Mouse (Mus musculus): Measurements from ENCODE around the gene Asic2. TPM values are rescaled to one million over a fixed set of nuclear protein-coding genes. Genes with fewer than 3 reads are reported as not detected.

Gene Asic2
- polyA plus RNA-seq, 1 experiment = 0.75 TPM

GRCm38 (mm10) chr11:81954398-81954797 is 13.9 kb downstream of the Asic2 start:
- Histone ChIP-seq H3K27me3 (replicated peaks; ENCODE audit: control insufficient read depth, insufficient read depth, low read length) (no peaks in the 10 kb centered on the region), H3K36me3 (ENCODE audit: control insufficient read depth, insufficient read depth, low read length) (no peaks in the 10 kb centered on the region), H3K27ac (ENCODE audit: insufficient read depth, low read depth, low read length) (no peak overlapping the region), H3K4me3 (ENCODE audit: insufficient read depth, low read depth, low read length) (no peak overlapping the region), H3K4me1 (ENCODE audit: control insufficient read depth, insufficient read depth, low read length) (no peaks in the 10 kb centered on the region)
- TF ChIP-seq CTCF (conservative IDR thresholded peaks at IDR 0.05; ENCODE audit: insufficient read depth, insufficient read length, low read depth, low read length) (no peak), POLR2A (IDR thresholded peaks at IDR 0.05; ENCODE audit: low read depth, low read length) (no peak)
- no peak for DNase-seq
- WGBS = 35% methylated on average over 4 of the region's 4 CpGs

DNA sequence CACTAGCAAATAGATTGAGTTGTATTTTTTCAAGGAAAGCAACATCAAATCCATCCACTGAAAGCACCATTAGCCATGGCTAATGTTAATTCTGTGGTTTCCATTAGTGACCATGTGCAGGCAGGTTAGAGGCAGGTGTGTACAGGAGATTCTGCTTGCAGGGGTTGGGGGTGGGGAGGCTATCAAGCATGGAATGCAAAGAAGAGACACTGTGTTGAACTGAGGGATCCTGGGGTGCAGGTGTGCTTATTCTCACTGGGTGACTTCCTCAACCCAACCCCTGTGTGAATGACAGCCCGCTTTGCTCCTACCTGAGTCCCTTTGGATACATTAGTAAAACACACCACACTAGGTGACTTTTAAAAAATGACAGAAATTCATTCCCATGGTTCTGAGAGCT is 20.2 kb downstream of the Asic2 start:
- H3K4me1 ChIP-seq (ENCODE audit: control insufficient read depth, insufficient read depth, low read length) = no peaks in the 10 kb centered on the region
- H3K27me3 ChIP-seq (replicated peaks; ENCODE audit: control insufficient read depth, insufficient read depth, low read length) = no peaks in the 10 kb centered on the region
- H3K36me3 ChIP-seq (ENCODE audit: control insufficient read depth, insufficient read depth, low read length) = no peaks in the 10 kb centered on the region
- H3K27ac ChIP-seq (ENCODE audit: insufficient read depth, low read depth, low read length) = no peak overlapping the region
- WGBS = 68% methylated on average over 1 of the region's 1 CpGs
- TF ChIP-seq POLR2A (IDR thresholded peaks at IDR 0.05; ENCODE audit: low read depth, low read length) = no peak
- no peak for TF ChIP-seq CTCF (conservative IDR thresholded peaks at IDR 0.05; ENCODE audit: insufficient read depth, insufficient read length, low read depth, low read length)
- no peak overlapping the region for H3K4me3 ChIP-seq (ENCODE audit: insufficient read depth, low read depth, low read length)
- DNase-seq = no peak

GRCm38 (mm10) chr11:81942167-81942566 is 26.1 kb downstream of the Asic2 start:
- DNase-seq = no peak
- no peaks in the 10 kb centered on the region for H3K27me3 ChIP-seq (replicated peaks; ENCODE audit: control insufficient read depth, insufficient read depth, low read length)
- no peaks in the 10 kb centered on the region for H3K4me1 ChIP-seq (ENCODE audit: control insufficient read depth, insufficient read depth, low read length)
- TF ChIP-seq CTCF (conservative IDR thresholded peaks at IDR 0.05; ENCODE audit: insufficient read depth, insufficient read length, low read depth, low read length) = no peak
- TF ChIP-seq POLR2A (IDR thresholded peaks at IDR 0.05; ENCODE audit: low read depth, low read length) = no peak
- H3K36me3 ChIP-seq (ENCODE audit: control insufficient read depth, insufficient read depth, low read length) = no peaks in the 10 kb centered on the region
- H3K4me3 ChIP-seq (ENCODE audit: insufficient read depth, low read depth, low read length) = no peak overlapping the region
- H3K27ac ChIP-seq (ENCODE audit: insufficient read depth, low read depth, low read length) = no peak overlapping the region
- 58% methylated on average over 1 of the region's 1 CpGs for WGBS

GRCm38 (mm10) chr11:81940988-81941387 is 27.3 kb downstream of the Asic2 start:
- no peak overlapping the region for H3K27ac ChIP-seq (ENCODE audit: insufficient read depth, low read depth, low read length)
- no peaks in the 10 kb centered on the region for H3K27me3 ChIP-seq (replicated peaks; ENCODE audit: control insufficient read depth, insufficient read depth, low read length)
- DNase-seq = no peak
- 5% methylated on average over 1 of the region's 1 CpGs for WGBS
- H3K36me3 ChIP-seq (ENCODE audit: control insufficient read depth, insufficient read depth, low read length) = no peaks in the 10 kb centered on the region
- peak; percentile 48 for TF ChIP-seq CTCF (conservative IDR thresholded peaks at IDR 0.05; ENCODE audit: insufficient read depth, insufficient read length, low read depth, low read length)
- no peak for TF ChIP-seq POLR2A (IDR thresholded peaks at IDR 0.05; ENCODE audit: low read depth, low read length)
- no peak overlapping the region for H3K4me3 ChIP-seq (ENCODE audit: insufficient read depth, low read depth, low read length)
- no peaks in the 10 kb centered on the region for H3K4me1 ChIP-seq (ENCODE audit: control insufficient read depth, insufficient read depth, low read length)

DNA sequence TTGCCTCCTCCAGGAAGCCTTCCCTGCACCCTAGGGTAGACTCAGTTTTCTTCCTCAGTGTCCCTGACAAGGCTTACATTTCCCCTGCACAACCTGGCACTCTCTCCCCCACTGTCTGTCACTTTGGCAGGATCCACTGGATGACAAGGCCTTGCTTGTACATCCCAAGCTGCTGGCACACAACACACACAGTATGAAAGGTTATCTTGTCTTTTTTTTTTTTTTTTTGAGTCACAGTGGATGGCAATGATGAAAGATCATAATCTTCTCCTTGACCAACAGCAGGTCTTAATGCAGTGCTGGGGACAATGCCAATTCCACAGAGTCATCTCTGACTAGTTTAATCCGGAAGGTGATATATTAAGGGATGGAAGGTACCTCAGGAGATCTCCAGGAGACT is 30.7 kb downstream of the Asic2 start:
- no peak for DNase-seq
- 90% methylated on average over 1 of the region's 1 CpGs for WGBS
- Histone ChIP-seq H3K4me1 (ENCODE audit: control insufficient read depth, insufficient read depth, low read length) (no peaks in the 10 kb centered on the region), H3K4me3 (ENCODE audit: insufficient read depth, low read depth, low read length) (no peak overlapping the region), H3K36me3 (ENCODE audit: control insufficient read depth, insufficient read depth, low read length) (no peaks in the 10 kb centered on the region), H3K27ac (ENCODE audit: insufficient read depth, low read depth, low read length) (no peak overlapping the region), H3K27me3 (replicated peaks; ENCODE audit: control insufficient read depth, insufficient read depth, low read length) (no peaks in the 10 kb centered on the region)
- TF ChIP-seq POLR2A (IDR thresholded peaks at IDR 0.05; ENCODE audit: low read depth, low read length) = no peak
- TF ChIP-seq CTCF (conservative IDR thresholded peaks at IDR 0.05; ENCODE audit: insufficient read depth, insufficient read length, low read depth, low read length) = no peak

- Histone ChIP-seq H3K27ac (ENCODE audit: insufficient read depth, low read depth, low read length) (no peak overlapping the region), H3K4me3 (ENCODE audit: insufficient read depth, low read depth, low read length) (no peak overlapping the region), H3K4me1 (ENCODE audit: control insufficient read depth, insufficient read depth, low read length) (no peaks in the 10 kb centered on the region), H3K27me3 (replicated peaks; ENCODE audit: control insufficient read depth, insufficient read depth, low read length) (no peaks in the 10 kb centered on the region), H3K36me3 (ENCODE audit: control insufficient read depth, insufficient read depth, low read length) (no peaks in the 10 kb centered on the region)
- DNase-seq = no peak
- TF ChIP-seq POLR2A (IDR thresholded peaks at IDR 0.05; ENCODE audit: low read depth, low read length) = no peak
- TF ChIP-seq CTCF (conservative IDR thresholded peaks at IDR 0.05; ENCODE audit: insufficient read depth, insufficient read length, low read depth, low read length) = no peak
Observed at GRCm38 (mm10) chr11:81926393-81926792, 41.9 kb downstream of the Asic2 start.

DNA sequence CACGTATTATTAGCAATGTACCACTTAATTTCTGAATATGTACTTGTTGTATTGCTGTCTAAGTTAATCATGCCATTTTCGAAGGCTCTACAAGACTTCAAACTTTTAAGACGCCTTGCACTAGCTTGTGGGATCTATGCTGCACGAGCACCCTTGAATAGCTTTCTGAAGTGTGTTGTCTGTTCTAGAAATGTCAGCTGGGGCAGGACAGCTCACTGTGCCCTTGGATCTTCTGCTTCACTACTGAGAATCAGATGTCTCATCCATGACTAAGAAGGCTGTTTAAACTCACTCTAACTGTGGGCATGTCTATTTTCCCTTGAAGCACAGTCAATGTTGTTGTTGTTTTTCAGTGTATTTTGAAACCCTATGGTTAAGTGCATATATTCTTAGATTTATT is 44.6 kb downstream of the Asic2 start:
- H3K4me1 ChIP-seq (ENCODE audit: control insufficient read depth, insufficient read depth, low read length) = no peaks in the 10 kb centered on the region
- no peak for DNase-seq
- no peaks in the 10 kb centered on the region; the same call in 1 of the 2 replicates for H3K27me3 ChIP-seq (replicated peaks; ENCODE audit: control insufficient read depth, insufficient read depth, low read length)
- H3K27ac ChIP-seq (ENCODE audit: insufficient read depth, low read depth, low read length) = no peak overlapping the region
- H3K36me3 ChIP-seq (ENCODE audit: control insufficient read depth, insufficient read depth, low read length) = no peaks in the 10 kb centered on the region
- WGBS = 86% methylated on average over 4 of the region's 4 CpGs
- no peak for TF ChIP-seq POLR2A (IDR thresholded peaks at IDR 0.05; ENCODE audit: low read depth, low read length)
- TF ChIP-seq CTCF (conservative IDR thresholded peaks at IDR 0.05; ENCODE audit: insufficient read depth, insufficient read length, low read depth, low read length) = no peak
- H3K4me3 ChIP-seq (ENCODE audit: insufficient read depth, low read depth, low read length) = no peak overlapping the region

DNA sequence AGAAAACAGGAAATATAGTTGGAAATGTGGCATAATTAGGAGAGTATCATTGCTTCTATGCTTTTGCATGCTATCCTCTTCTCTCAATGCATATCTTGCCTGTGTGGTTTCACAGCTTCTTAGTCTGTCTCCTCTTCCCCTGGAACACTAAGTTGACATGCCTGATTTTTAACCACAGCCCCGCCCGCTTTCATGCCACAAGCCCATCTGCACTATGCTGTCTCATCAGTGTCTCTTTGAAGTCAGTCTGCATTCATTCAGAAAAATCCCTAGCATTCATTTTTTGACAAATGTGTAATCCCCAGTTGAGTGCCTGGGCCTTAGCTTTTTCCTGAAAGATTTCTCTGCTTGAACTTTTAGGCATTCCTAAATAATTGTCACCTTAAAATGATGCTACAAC is 45.2 kb downstream of the Asic2 start:
- TF ChIP-seq POLR2A (IDR thresholded peaks at IDR 0.05; ENCODE audit: low read depth, low read length) = no peak
- no peak for TF ChIP-seq CTCF (conservative IDR thresholded peaks at IDR 0.05; ENCODE audit: insufficient read depth, insufficient read length, low read depth, low read length)
- H3K27me3 ChIP-seq (replicated peaks; ENCODE audit: control insufficient read depth, insufficient read depth, low read length) = no peaks in the 10 kb centered on the region; the same call in 1 of the 2 replicates
- no peaks in the 10 kb centered on the region for H3K36me3 ChIP-seq (ENCODE audit: control insufficient read depth, insufficient read depth, low read length)
- H3K4me3 ChIP-seq (ENCODE audit: insufficient read depth, low read depth, low read length) = no peak overlapping the region
- no peak for DNase-seq
- no peaks in the 10 kb centered on the region for H3K4me1 ChIP-seq (ENCODE audit: control insufficient read depth, insufficient read depth, low read length)
- WGBS = 80% methylated on average over 2 of the region's 2 CpGs
- no peak overlapping the region for H3K27ac ChIP-seq (ENCODE audit: insufficient read depth, low read depth, low read length)
